Mouse (Mus musculus): ENCODE measurements at regions not wholly inside any gene's neighbourhood (a gene's known extent, or its start where the extent isn't known, plus 50 kb on each side); places are given as distances from the start of the nearest gene placed in this dataset.
"Not testable (repeated sequence)": the region's sequence is repeated elsewhere in the genome, so short reads cannot be mapped to it uniquely, and the experiment has no call there.

DNA sequence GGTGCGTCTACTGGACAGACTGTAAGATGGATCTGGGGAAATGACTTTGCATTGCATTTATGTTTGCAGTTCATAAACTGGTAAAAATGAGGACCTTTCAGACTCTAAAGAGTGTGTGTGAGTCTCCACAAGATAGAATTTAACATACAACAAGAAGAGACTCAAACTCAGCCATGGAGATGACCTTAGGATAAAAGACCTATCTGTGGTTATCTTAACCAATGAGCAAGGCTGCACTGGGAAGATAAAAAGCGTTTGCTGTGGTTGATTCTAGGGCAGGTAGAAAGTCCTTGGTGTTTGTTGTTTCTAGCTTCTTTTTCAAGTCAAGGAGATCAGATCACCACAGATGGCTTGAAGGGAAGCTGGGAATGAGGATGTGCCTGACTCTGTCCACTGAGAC, 130.1 kb upstream of the Max start:
- DNase-seq, result no peak
- intact Hi-C loops (cut with DNase I), result no loop called here

DNA sequence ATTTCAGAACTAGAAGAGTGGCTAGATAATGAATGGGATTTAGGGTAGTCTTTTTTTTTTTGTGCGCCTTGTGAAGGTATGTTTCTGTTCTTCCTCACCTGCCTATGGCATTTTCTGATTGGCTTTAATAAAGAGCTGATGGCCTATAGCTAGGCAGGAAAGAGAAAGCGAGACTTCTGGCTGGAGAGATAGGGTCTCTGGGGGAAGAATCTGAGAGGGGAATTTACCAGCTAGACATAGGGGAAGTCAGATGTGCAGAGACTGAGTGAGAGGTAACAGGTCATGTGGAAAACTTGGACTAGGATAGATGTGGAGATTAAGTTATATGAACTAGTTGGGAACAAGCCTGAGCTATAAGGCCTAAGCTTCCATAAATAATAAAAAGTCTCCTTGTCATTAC, 129.7 kb upstream of the Max start:
- DNase-seq, result no peak
- intact Hi-C loops (cut with DNase I), result no loop called here

DNA sequence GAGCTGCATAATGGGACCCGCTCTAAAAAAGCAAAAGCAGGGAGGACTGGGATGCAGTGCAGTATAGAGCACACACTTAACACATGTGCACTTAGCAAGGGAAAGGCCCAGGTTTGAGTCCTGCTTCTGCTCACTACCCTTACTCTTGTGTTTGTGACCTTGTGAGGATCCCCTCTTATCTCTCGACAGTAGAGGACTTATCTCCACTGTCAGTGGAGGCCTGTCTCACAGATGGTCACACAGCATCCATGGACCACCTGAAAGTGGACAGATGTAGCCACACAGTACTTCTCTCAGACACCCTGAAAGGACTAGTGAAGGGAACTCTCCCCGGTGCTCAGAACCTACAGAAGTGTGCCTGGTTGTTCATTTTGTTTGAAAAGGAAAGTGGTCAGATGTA, 128.5 kb upstream of the Max start:
- DNase-seq, result no peak
- intact Hi-C loops (cut with DNase I), result no loop called here

DNA sequence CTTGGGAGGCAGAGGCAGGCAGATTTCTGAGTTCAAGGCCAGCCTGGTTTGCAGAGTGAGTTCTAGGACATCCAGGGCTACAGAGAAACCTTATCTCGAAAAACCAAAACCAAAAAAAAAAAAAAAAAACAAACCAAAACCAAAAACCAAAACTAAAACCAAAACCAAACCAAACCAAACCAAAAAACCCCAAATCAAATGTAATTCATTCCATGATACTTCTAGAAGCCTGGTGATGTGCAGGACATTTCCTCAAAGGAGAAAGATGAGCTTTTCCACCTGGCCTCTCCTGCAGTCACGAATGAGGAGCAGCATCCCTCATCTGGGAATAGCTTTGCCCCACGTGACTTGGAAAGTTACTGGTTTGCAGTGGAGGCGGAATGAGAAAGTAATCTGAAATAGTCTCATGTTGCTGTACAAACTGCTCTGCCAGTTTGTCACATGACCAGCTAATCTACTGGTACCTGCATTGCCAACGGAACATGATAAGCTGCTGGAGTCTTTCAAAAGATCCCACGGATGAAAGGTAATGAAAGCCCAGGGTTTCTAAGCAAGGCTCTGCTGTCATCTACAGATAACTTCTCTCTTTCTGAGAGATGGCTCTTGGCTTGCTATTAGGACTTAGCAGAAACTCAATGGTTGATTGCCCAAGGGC, 127.8 kb upstream of the Max start:
- intact Hi-C loops (cut with DNase I), result no loop called here
- DNase-seq, result no peak

GRCm38 (mm10) chr12:77088452-77088851, 126.5 kb upstream of the Max start:
- no peak for DNase-seq
- intact Hi-C loops (cut with DNase I), result no loop called here

DNA sequence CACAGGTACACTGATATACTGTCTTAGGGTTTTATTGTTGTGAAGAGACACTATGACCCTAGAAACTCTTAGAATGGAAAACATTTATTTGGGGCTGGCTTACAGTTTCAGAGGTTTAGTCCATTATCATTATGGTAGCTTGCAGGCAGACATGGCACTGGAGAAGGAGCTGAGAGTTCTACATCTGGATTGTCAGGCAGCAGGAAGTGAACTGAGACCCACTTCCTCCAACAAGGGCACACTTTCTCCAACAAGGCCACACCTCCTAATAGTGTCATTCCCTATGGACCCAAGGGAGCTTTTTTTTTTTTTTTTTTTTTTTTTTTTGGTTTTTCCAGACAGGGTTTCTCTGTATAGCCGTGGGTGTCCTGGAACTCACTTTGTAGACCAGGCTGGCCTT, 124.9 kb upstream of the Max start:
- intact Hi-C loops (cut with DNase I); DNase-seq: not testable (repeated sequence)

DNA sequence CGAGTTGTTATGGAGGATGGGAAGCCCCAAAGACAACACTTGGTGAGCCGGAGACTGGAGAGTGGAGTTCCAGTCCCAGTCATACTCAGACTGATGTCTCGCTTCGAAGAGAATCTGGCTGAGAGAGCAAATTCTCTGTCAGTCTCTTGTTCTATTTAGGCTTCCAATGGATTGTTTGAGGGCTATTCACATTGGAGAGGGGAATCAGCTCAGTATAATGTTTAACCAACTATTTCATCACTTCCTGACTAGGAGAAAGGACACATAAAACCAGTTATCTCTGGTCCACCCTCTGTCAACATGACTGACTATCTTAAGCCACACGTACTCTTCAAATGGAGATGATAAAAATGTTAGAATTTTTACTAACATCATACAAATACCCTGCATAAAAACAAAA, 123.9 kb upstream of the Max start:
- intact Hi-C loops (cut with DNase I), result no loop called here

GRCm38 (mm10) chr12:77085244-77085643, 123.2 kb upstream of the Max start:
- no peak for DNase-seq

More for the DNA sequence above, 123.9 kb upstream of the Max start:
- no peak for DNase-seq

GRCm38 (mm10) chr12:77084744-77085143, 122.7 kb upstream of the Max start:
- intact Hi-C loops (cut with DNase I), result no loop called here
- DNase-seq, result no peak

More at GRCm38 (mm10) chr12:77085244-77085643, 123.2 kb upstream of the Max start:
- intact Hi-C loops (cut with DNase I), result no loop called here

- DNase-seq, result no peak
- intact Hi-C loops (cut with DNase I), result no loop called here
These were observed 122.3 kb upstream of the Max start for GRCm38 (mm10) chr12:77084343-77084742.

GRCm38 (mm10) chr12:77083760-77084159, 121.8 kb upstream of the Max start:
- DNase-seq, result no peak
- intact Hi-C loops (cut with DNase I), result no loop called here

GRCm38 (mm10) chr12:77081774-77082173, 119.8 kb upstream of the Max start:
- no peak for DNase-seq
- intact Hi-C loops (cut with DNase I), result no loop called here

DNA sequence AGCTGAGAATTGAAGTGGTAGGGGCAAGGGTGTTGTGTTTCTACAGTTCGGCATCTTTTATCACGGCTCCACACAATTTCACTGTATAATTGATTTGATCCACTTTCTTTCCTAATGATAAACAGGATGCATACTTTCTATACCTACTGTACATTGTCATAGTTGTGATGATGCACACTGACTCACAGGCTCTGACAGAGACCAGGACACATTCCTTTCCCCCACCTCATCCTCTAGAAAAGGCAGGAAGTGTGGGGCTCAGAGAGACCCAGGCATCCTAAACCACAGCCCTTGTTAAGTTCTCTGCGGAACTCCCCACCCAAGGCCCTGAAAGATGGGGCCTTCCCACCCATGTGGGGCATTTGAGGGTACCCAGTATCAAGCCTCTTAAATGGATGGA, 117.5 kb upstream of the Max start:
- DNase-seq, result no peak
- intact Hi-C loops (cut with DNase I), result no loop called here

DNA sequence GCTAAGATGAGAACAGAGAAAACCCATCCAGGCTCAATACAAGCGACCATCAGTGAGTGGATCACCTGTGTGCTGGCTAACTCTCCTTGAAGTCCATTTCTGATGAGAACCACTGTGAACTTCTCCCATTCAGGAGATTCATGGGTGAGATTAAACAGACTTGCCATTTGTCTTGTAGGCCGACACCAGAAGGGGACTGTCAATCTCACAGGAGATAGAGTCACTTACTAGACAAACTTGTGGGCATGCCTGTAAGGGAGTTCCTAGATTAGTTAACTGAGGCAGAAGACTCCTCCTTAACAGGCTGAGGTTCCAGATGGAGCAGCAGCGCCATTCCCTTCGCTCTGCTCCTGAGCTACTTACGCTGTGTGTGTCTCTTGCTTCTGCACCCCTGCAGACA, 114.7 kb upstream of the Max start:
- intact Hi-C loops (cut with DNase I), result no loop called here

GRCm38 (mm10) chr12:77074602-77075001, 112.6 kb upstream of the Max start:
- DNase-seq, result no peak
- intact Hi-C loops (cut with DNase I), result no loop called here

More for the DNA sequence above, 114.7 kb upstream of the Max start:
- DNase-seq, result no peak

DNA sequence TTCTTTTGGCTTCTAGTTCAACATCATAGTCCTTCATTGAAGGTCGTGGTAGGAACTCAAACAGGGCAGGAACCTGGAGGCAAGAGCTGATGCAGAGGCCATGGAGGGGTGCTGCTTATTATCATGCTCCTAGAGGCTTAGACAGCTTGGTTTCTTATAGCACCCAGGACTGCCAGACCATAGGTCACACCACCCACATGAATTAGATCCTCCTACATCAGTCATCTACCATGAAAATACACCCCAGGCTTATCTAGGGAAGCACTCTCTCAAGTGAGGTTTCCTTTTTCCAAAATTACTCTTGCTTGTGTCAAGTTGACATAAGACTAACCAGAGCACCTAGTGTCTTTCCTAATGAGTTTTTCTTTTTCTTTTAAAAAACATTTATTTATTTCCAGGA, 109.7 kb upstream of the Max start:
- no peak for DNase-seq
- intact Hi-C loops (cut with DNase I), result no loop called here

GRCm38 (mm10) chr12:77067938-77068337, 105.9 kb upstream of the Max start:
- DNase-seq, result no peak
- intact Hi-C loops (cut with DNase I), result no loop called here

DNA sequence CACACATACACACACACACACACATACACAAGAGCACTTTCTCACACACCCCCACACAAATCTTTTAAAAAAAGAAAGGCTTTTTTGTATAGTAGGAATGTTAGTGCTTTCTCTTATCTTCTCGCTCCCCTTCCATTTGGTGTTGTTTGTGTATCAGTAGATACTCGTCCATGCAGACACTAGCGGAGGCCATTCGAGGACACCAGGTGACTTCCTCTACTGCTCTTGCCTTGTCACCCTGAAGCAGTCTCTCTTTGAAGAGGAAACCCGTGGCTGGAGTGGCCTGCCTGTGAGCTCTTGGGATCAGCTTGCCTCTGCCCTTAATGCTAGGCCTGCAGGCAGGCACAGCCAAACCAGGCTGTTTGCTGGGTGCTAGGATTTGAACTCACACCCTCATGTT, 105.1 kb upstream of the Max start:
- no peak for DNase-seq
- intact Hi-C loops (cut with DNase I), result no loop called here

GRCm38 (mm10) chr12:77065645-77066512, 103.9 kb upstream of the Max start:
- no peak for DNase-seq
- intact Hi-C loops (cut with DNase I), result no loop called here

DNA sequence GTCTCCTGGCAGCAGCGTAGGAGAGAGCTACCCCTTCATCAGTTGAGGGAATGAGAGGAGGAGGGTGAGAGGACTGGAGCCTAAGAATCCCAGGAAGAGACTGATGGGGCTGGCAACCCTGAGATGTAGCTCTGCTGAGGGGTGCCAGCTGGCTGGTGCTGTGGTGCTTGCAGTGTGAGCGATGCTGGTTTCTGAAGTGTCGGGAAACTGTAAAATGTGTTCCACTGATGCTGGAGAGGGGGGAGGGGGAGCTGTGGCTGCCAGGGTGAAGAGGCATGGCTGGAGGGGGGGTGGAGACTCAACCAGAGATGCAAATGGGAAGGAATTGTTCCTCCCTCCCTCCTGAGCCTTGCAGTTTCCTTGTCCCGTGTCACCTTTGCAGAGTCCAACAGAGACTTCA, 102.0 kb upstream of the Max start:
- no peak for DNase-seq
- intact Hi-C loops (cut with DNase I), result no loop called here

GRCm38 (mm10) chr12:77061562-77061847, 99.5 kb upstream of the Max start:
- DNase-seq, result no peak

More at GRCm38 (mm10) chr12:77061562-77061847, 99.5 kb upstream of the Max start:
- intact Hi-C loops (cut with DNase I), result no loop called here
